Mouse (Mus musculus): ENCODE results near the gene Lypd6b. TPM values are rescaled to one million over a fixed set of nuclear protein-coding genes. Genes with fewer than 3 reads are reported as not detected.

Gene Lypd6b
- polyA plus RNA-seq, 1 experiment from 2014 or later: 3.8 TPM

DNA sequence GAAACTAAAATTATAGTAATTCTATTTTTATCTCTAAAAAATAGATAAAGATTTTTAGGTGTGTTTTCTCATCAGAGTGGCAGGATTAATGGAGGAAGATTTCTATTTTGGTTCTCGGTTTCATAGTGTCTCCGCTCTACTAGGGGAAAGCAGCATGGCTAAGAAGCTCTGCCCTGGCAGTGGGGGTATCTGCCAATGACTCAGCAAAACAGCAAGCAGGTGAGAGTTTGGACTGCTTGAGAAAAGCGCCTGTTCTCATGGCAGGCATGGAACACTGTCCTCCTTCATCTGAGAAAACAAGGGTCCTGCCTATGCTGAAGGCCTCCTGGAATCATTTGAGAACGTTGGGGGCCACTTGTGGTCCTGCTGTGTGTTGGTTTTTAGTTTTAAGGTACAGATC lies 12.3 kb upstream of the Lypd6b start:
- Histone ChIP-seq H3K27me3 (ENCODE audit: low read depth, poor library complexity, severe bottlenecking) (no peaks in the 10 kb centered on the region), H3K36me3 (peaks cover 8% of the 10 kb centered on the region; the same call in 1 of the 2 replicates), H3K9me3 (replicated peaks) (no peaks in the 10 kb centered on the region), H3K4me1 (no peaks in the 10 kb centered on the region), H3K27ac (no peak overlapping the region), H3K4me3 (no peak overlapping the region)
- no peak for DNase-seq (ENCODE audit: low spot score)
- WGBS: 91% methylated on average over 4 of the region's 4 CpGs

DNA sequence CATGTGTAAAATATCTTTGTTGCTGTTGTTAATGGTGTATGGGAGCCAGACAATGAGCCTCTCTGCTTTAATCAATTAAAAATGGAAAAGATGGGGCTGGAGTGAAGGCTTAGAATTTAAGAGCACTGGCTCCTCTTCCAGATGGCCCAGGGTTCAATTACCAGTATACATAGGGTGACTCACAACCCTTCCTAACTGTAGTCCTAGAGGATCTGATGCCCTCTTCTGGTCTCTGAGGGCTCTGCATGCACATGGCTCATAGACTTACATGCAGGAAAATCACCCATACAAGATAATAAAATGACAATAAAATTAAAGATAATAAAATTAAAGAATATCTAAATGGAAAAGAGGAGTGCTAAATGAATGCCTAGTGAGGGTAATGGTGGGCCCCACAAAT lies 11.8 kb upstream of the Lypd6b start:
- DNase-seq (ENCODE audit: low spot score): no peak
- peaks cover 8% of the 10 kb centered on the region; the same call in 1 of the 2 replicates for H3K36me3 ChIP-seq

DNA sequence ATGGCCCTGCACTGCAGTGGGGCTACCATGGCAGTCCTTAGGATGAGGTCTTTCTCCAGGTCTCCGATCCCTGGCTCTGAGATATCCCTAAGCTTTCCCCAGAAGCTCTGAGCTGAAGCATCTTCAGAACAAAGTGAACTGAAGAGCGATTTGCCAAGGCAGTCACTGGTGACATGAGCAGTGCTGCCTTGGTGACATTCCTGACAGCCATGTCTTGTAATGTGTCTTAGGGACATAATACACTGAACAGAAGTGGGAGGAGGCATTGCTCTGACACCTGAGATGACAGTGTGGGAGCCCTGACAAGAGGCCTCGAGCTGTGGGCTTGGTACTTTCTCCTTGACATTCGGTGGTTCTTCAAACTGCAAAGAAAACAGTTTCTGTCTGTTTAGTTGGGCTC lies 11.1 kb upstream of the Lypd6b start:
- Histone ChIP-seq H3K36me3 (peaks cover 6% of the 10 kb centered on the region; the same call in 1 of the 2 replicates), H3K4me3 (no peak overlapping the region), H3K9me3 (replicated peaks) (no peaks in the 10 kb centered on the region), H3K4me1 (no peaks in the 10 kb centered on the region), H3K27ac (no peak overlapping the region), H3K27me3 (ENCODE audit: low read depth, poor library complexity, severe bottlenecking) (no peaks in the 10 kb centered on the region)
- WGBS: 85% methylated on average over 4 of the region's 4 CpGs
- DNase-seq (ENCODE audit: low spot score): no peak

More for the DNA sequence above, 11.8 kb upstream of the Lypd6b start:
- no peaks in the 10 kb centered on the region for H3K9me3 ChIP-seq (replicated peaks)
- H3K27me3 ChIP-seq (ENCODE audit: low read depth, poor library complexity, severe bottlenecking): no peaks in the 10 kb centered on the region
- H3K4me3 ChIP-seq: no peak overlapping the region
- no peak overlapping the region for H3K27ac ChIP-seq
- no peaks in the 10 kb centered on the region for H3K4me1 ChIP-seq

DNA sequence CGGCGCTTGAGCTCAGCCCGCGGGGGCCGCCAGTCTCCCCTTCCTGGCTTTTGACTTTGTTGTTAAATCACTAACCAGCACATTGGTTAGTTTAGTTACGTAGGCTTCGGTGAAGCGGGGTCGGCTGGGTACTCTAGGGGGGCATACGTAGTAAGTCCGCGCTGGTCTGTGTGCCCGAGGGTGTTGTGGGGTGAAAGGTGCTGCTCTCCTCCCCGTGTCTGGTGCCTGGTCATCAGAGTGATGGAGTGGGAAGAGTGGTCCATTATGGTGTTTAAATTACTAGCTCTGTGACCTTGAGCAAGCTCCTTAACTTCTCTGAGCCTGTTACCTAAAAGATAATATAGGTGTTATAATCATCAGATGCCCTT lies 547 bp downstream of the Lypd6b start:
- Histone ChIP-seq H3K9me3 (replicated peaks) (no peaks in the 10 kb centered on the region), H3K4me1 (peaks cover 20% of the 10 kb centered on the region), H3K27me3 (ENCODE audit: low read depth, poor library complexity, severe bottlenecking) (peaks cover 57% of the 10 kb centered on the region), H3K27ac (peak overlapping the region; percentile 81), H3K4me3 (peak overlapping the region; percentile 75), H3K36me3 (no peaks in the 10 kb centered on the region)
- WGBS: under 1% methylated on average over 14 of the region's 14 CpGs
- no peak for DNase-seq (ENCODE audit: low spot score)

DNA sequence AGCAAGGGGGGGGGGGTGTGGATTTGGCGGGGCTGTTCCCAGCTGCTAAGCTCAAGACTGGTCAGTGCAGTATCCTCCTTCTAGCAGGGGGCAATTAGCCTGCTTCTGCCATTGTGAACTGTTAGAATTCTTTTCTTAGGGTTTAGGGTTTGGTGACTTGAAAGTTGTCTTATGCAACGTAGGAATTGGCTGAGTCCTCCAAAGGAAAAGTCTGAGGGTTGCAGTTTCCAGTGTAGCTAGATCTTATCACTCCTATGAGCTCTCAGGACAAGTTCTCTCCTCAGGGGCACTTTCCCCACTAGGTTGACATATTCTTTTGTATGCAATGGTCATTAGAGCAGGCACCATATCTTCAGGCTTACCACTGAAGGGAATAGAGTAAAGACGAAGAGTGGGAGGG lies 1.2 kb downstream of the Lypd6b start:
- WGBS: 20% methylated on average over 3 of the region's 3 CpGs
- H3K4me3 ChIP-seq: peak overlapping the region; percentile 75; the same call in 1 of the 2 replicates
- DNase-seq (ENCODE audit: low spot score): no peak
- no peaks in the 10 kb centered on the region for H3K9me3 ChIP-seq (replicated peaks)
- H3K4me1 ChIP-seq: peaks cover 20% of the 10 kb centered on the region
- H3K27ac ChIP-seq: no peak overlapping the region
- peaks cover 57% of the 10 kb centered on the region for H3K27me3 ChIP-seq (ENCODE audit: low read depth, poor library complexity, severe bottlenecking)
- no peaks in the 10 kb centered on the region for H3K36me3 ChIP-seq

DNA sequence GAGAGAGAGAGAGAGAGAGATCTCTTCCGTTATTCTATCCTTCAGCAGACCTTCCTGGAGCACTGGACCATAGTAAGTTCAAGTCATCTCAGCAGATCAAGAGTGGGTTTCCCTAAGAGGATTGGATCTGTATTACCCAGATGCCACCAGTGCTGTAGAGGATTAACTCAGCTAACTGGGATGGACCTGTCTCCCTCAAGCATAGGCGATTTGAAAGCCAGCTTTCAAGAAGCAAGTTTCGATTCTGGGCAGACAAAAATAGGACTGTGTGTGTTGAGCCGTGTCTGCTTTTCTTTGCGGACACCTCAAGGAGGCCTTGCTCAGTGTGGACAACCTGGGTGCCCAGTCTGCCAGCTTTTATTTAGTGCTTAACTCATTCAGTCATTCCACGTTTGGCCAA lies 1.6 kb downstream of the Lypd6b start:
- Histone ChIP-seq H3K4me3 (no peak overlapping the region), H3K27me3 (ENCODE audit: low read depth, poor library complexity, severe bottlenecking) (peaks cover 57% of the 10 kb centered on the region), H3K36me3 (no peaks in the 10 kb centered on the region), H3K27ac (no peak overlapping the region), H3K9me3 (replicated peaks) (no peaks in the 10 kb centered on the region), H3K4me1 (peaks cover 20% of the 10 kb centered on the region)
- no peak for DNase-seq (ENCODE audit: low spot score)
- 86% methylated on average over 6 of the region's 6 CpGs for WGBS

DNA sequence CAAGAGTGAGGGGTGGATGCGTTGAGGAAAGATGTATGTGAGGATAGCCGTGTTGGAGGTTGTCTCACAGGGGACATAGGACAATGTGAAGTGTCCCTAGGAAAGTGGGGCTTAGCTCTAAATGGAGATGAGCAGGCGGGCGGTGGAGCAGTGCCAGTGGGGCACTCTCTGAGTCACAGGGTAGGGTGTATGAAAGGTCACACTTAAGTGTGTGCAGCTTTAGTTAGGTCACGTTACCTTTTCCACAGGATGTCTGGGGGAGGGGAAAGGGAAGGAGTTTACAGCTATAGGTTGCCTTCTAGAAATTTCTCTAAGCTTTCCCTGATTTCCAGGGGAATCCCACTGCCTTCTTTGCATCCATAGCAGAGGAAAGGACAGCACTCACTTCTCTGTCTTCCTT lies 2.0 kb downstream of the Lypd6b start:
- Histone ChIP-seq H3K36me3 (no peaks in the 10 kb centered on the region), H3K9me3 (replicated peaks) (no peaks in the 10 kb centered on the region), H3K4me1 (peaks cover 20% of the 10 kb centered on the region), H3K4me3 (no peak overlapping the region), H3K27ac (no peak overlapping the region), H3K27me3 (ENCODE audit: low read depth, poor library complexity, severe bottlenecking) (peaks cover 57% of the 10 kb centered on the region)
- no peak for DNase-seq (ENCODE audit: low spot score)
- 89% methylated on average over 5 of the region's 5 CpGs for WGBS

DNA sequence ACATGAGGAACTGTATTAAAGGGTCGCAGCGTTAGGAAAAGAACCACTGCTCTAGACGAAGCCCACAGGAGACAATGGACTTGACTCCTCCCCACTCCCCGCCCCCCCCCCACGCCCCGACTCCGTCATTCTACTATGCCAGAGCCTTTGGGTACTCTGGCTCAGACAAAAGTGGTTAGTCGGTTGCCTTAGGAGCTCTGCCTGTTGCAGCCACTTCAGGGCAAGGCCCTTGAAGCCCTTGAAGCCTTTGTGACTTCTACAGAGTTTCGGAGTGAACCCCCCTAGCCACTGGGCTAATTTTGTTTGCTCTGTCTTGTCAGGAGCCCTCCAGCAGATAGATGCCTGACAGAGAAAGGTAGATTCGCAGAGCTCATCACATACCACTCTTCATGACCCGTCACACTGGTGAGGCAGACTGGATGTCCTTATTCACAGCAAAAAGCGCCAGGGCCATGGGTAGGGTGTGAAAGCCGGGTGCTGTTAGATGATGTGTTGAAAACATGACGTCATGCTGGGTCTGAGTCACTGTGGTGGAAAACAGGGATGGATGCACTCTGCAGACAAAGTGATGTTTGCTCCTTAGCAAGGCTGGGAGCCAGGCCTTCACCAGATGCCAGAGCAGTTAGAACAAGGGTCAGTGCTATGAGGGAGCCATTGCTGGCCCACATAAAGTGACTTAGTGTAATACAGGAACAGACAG lies 10.1 kb downstream of the Lypd6b start:
- H3K4me1 ChIP-seq: no peaks in the 10 kb centered on the region
- H3K27me3 ChIP-seq (ENCODE audit: low read depth, poor library complexity, severe bottlenecking): no peaks in the 10 kb centered on the region
- H3K9me3 ChIP-seq (replicated peaks): no peaks in the 10 kb centered on the region
- H3K4me3 ChIP-seq: no peak overlapping the region
- 61% methylated on average over 14 of the region's 14 CpGs for WGBS
- H3K36me3 ChIP-seq: no peaks in the 10 kb centered on the region
- DNase-seq (ENCODE audit: low spot score): no peak
- no peak overlapping the region for H3K27ac ChIP-seq

DNA sequence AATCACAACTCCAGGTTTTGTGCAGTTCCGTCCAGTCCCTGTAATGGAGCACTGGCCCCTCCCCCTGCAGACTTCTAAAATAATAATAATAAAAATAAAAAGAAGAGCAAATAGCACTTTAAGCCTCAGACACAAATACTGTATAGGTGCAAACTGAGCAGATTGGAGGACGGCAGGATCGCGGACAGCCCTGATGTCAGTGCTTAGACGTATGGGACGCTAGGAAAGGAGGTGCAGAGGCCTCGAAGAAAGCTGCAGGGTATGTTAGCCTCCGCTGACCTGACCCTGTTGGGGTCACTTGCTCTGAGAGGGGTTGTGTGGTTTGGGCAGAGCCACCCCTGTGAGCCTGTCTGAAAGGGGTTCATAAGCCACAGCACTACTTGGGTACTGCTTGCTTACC lies 17.0 kb downstream of the Lypd6b start:
- no peak overlapping the region for H3K27ac ChIP-seq
- WGBS: 70% methylated on average over 8 of the region's 8 CpGs
- no peaks in the 10 kb centered on the region for H3K27me3 ChIP-seq (ENCODE audit: low read depth, poor library complexity, severe bottlenecking)
- no peaks in the 10 kb centered on the region for H3K36me3 ChIP-seq
- H3K9me3 ChIP-seq (replicated peaks): no peaks in the 10 kb centered on the region
- peaks cover 19% of the 10 kb centered on the region for H3K4me1 ChIP-seq
- H3K4me3 ChIP-seq: no peak overlapping the region
- no peak for DNase-seq (ENCODE audit: low spot score)

DNA sequence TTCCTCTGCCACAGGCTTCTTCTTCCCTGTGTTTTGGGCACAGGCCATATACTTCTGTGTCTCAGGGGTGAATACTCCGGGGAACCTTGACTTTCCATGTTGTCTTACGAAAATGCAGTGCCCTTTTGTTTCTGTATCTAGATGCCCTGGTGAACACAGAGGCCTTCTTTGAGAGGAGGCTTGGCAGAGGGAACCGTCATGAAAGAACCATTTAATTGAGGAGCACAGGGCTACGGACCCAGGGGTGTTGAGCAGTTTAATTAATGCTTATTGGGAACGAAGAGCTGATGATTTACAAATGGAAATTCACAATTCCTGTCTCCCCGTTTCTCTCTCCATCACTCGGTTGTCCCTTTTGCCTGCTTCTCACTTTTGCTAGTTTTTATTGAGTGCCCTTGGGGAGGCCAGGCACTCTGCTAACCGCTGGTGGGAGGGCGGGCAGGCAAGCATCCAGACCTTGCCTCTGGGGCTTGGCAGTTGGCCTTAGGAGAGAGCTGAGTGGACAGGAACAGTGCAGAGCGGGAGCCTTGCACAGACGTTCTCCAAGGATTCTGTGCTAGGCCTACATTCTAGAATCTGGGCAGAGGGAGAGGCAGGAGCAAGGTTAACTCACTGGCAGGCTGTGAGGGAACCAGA lies 18.4 kb downstream of the Lypd6b start:
- DNase-seq (ENCODE audit: low spot score): no peak
- Histone ChIP-seq H3K9me3 (replicated peaks) (no peaks in the 10 kb centered on the region), H3K27me3 (ENCODE audit: low read depth, poor library complexity, severe bottlenecking) (no peaks in the 10 kb centered on the region), H3K4me3 (no peak overlapping the region), H3K36me3 (no peaks in the 10 kb centered on the region), H3K27ac (no peak overlapping the region), H3K4me1 (peaks cover 19% of the 10 kb centered on the region)
- WGBS: 81% methylated on average over 11 of the region's 11 CpGs

DNA sequence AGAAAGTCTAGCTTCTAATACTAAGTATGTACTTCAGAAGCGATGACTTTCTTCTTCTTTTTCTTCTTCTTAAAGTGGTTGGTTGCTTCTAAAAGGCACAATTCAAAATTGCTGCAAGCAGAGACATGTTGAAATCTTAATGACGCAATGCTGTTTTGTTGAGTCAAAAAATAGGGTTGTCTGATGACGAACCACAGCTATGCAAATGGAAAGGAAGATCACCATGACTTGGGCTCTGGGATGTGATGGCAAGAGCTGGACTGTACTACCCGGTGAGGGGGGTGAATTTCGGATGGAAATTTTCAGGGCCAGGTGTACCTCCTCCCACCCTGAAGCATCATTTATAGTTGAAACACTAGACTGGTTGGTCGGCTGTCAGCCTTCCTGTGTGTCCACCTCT lies 22.0 kb downstream of the Lypd6b start:
- no peak overlapping the region for H3K4me3 ChIP-seq
- no peaks in the 10 kb centered on the region for H3K9me3 ChIP-seq (replicated peaks)
- no peak for DNase-seq (ENCODE audit: low spot score)
- no peak overlapping the region for H3K27ac ChIP-seq
- 82% methylated on average over 6 of the region's 6 CpGs for WGBS
- H3K4me1 ChIP-seq: peaks cover 31% of the 10 kb centered on the region
- no peaks in the 10 kb centered on the region for H3K36me3 ChIP-seq
- H3K27me3 ChIP-seq (ENCODE audit: low read depth, poor library complexity, severe bottlenecking): no peaks in the 10 kb centered on the region

DNA sequence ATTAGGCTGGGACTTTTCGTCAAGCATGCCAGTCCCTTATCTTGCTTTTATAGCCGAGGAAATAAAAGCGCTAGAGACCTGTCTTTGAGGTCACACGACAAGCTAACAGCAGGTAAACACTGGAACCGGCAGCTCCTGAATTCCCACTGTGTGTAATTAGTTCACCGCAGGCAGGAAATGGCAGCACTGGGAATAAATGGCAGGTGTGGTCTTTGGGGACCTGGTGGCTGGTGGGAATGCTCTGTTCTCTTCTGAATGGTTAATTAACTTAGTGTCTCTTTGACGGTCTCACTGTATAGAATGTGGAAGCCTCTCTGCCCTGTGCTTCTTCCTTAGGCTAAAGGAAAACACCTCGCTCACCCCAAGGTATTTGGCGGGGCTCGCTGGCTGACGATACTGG lies 23.9 kb downstream of the Lypd6b start:
- Histone ChIP-seq H3K27me3 (ENCODE audit: low read depth, poor library complexity, severe bottlenecking) (no peaks in the 10 kb centered on the region), H3K9me3 (replicated peaks) (no peaks in the 10 kb centered on the region), H3K27ac (no peak overlapping the region; the same call in 1 of the 2 replicates), H3K4me3 (no peak overlapping the region), H3K36me3 (no peaks in the 10 kb centered on the region), H3K4me1 (peaks cover 16% of the 10 kb centered on the region)
- WGBS: 13% methylated on average over 11 of the region's 11 CpGs
- DNase-seq (ENCODE audit: low spot score): no peak

DNA sequence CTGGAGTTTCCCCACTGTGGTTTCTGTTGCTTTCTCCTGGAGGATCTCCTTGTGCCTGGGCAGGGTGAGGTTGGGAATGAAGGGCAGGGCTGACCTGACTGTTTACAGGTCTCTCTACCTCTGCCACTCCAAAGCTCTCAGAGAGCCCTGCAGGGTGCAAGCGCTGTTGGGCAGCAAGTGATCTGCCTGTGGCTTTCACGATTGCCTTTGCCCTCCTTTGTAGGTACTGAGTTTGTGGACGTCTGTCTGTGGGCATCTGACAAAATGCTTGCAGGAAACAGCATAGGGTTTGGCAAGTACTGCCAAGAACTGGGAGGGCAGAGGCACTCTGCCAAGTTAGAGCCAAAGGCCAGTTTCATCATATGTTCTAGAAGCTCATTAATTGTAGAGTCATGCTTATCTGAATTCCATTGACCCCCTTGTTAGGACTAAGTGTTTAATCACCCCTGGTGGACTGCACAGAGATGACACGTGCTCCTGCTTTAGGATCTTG lies 24.4 kb downstream of the Lypd6b start:
- WGBS: 33% methylated on average over 4 of the region's 4 CpGs
- no peak for DNase-seq (ENCODE audit: low spot score)
- no peak overlapping the region; the same call in 1 of the 2 replicates for H3K27ac ChIP-seq
- H3K9me3 ChIP-seq (replicated peaks): no peaks in the 10 kb centered on the region
- H3K27me3 ChIP-seq (ENCODE audit: low read depth, poor library complexity, severe bottlenecking): no peaks in the 10 kb centered on the region
- H3K4me3 ChIP-seq: no peak overlapping the region
- H3K36me3 ChIP-seq: no peaks in the 10 kb centered on the region
- H3K4me1 ChIP-seq: peaks cover 16% of the 10 kb centered on the region
